Mouse (Mus musculus) embryonic facial prominence, embryonic 12.5 days (tissue): ENCODE measurements around the gene Eya3. TPM values are rescaled to one million over a fixed set of nuclear protein-coding genes. Genes with fewer than 3 reads are reported as not detected.
"Not testable (repeated sequence)": the region's sequence is repeated elsewhere in the genome, so short reads cannot be mapped to it uniquely, and the experiment has no call there.

Experiments used
- ATAC-seq: fragments of 200-750 bp; cut with Nextera tagmentation; 2 replicates; pipeline ENCODE4 v1.8.0; 2017; ENCODE audit not compliant: insufficient number of reproducible peaks, insufficient read depth, low FRiP score, low TSS enrichment
- H3K27ac ChIP-seq: fragments of 300-500 bp; sonication (generic); 2 replicates; pipeline ENCODE4 v1.5.1; 2016; ENCODE audit warnings: mild to moderate bottlenecking
- H3K27me3 ChIP-seq: fragments of 300-500 bp; sonication (generic); 2 replicates; pipeline ENCODE4 v1.6.1; 2016; ENCODE audit warnings: mild to moderate bottlenecking, moderate library complexity
- H3K36me3 ChIP-seq: fragments of 300-500 bp; sonication (generic); 2 replicates; pipeline ENCODE4 v1.6.1; 2016; ENCODE audit warnings: mild to moderate bottlenecking
- H3K4me1 ChIP-seq: fragments of 300-500 bp; sonication (generic); 2 replicates; pipeline ENCODE4 v1.6.1; 2016
- H3K4me2 ChIP-seq: fragments of 300-500 bp; sonication (generic); replicated peaks from 2 replicates; pipeline ENCODE4 v1.6.1; 2016; ENCODE audit warnings: mild to moderate bottlenecking, moderate library complexity
- H3K4me3 ChIP-seq: fragments of 300-500 bp; sonication (generic); 2 replicates; pipeline ENCODE4 v1.5.1; 2016; ENCODE audit warnings: mild to moderate bottlenecking
- H3K9ac ChIP-seq: fragments of 300-500 bp; sonication (generic); 2 replicates; pipeline ENCODE4 v1.6.1; 2016; ENCODE audit warnings: mild to moderate bottlenecking, moderate library complexity
- H3K9me3 ChIP-seq: fragments of 300-500 bp; sonication (generic); 2 replicates; pipeline ENCODE4 v1.6.1; 2016; ENCODE audit warnings: mild to moderate bottlenecking, moderate library complexity
- WGBS: fragments of 180-500 bp; shearing (Covaris S2); methylation state at CpG from one replicate; pipeline ENCODE4 v1.1.7; 2016; 5-methylcytosine and 5-hydroxymethylcytosine counted together
- polyA plus RNA-seq: library from polyadenylated mRNA; unstranded; fragments of >200 nt; fragmentation: Nextera tagmentation; extraction: Ambion mirVana; gene quantifications from 2 replicates; pipeline ENCODE4 v1.2.1, GENCODE M21; 2016

The Eya3 gene
- polyA plus RNA-seq, 1 experiment from 2014 or later, result 35.8 TPM

- no peak overlapping the region for H3K27ac ChIP-seq
- no peaks in the 10 kb centered on the region for H3K4me1 ChIP-seq
- no peak overlapping the region for H3K4me3 ChIP-seq
- H3K4me2 ChIP-seq, result no peak overlapping the region
- WGBS, result 87% methylated on average over 9 of the region's 9 CpGs
- H3K9me3 ChIP-seq, result no peaks in the 10 kb centered on the region
- no peak overlapping the region for H3K9ac ChIP-seq
- H3K27me3 ChIP-seq, result no peaks in the 10 kb centered on the region
- no peak for ATAC-seq
- no peaks in the 10 kb centered on the region for H3K36me3 ChIP-seq
Measured at GRCm38 (mm10) chr4:132746911-132747517, 108.2 kb downstream of the Eya3 start.

GRCm38 (mm10) chr4:132747664-132748259, 109.0 kb downstream of the Eya3 start:
- no peak for ATAC-seq
- H3K9ac ChIP-seq, result no peak overlapping the region; the same call in 1 of the 2 replicates
- no peak overlapping the region for H3K4me2 ChIP-seq
- 55% methylated on average over 9 of the region's 9 CpGs for WGBS
- no peaks in the 10 kb centered on the region for H3K36me3 ChIP-seq
- no peaks in the 10 kb centered on the region for H3K4me1 ChIP-seq
- H3K27ac ChIP-seq, result peak overlapping the region; percentile 11; the same call in 1 of the 2 replicates
- H3K4me3 ChIP-seq, result no peak overlapping the region
- no peaks in the 10 kb centered on the region for H3K27me3 ChIP-seq
- H3K9me3 ChIP-seq, result no peaks in the 10 kb centered on the region

- no peak overlapping the region for H3K27ac ChIP-seq
- 96% methylated on average over 4 of the region's 4 CpGs for WGBS
- no peaks in the 10 kb centered on the region for H3K36me3 ChIP-seq
- no peak overlapping the region for H3K9ac ChIP-seq
- ATAC-seq, result no peak
- no peak overlapping the region for H3K4me2 ChIP-seq
- no peak overlapping the region for H3K4me3 ChIP-seq
- H3K9me3 ChIP-seq, result no peaks in the 10 kb centered on the region
- no peaks in the 10 kb centered on the region for H3K4me1 ChIP-seq
- H3K27me3 ChIP-seq, result no peaks in the 10 kb centered on the region
Measured at GRCm38 (mm10) chr4:132748778-132749177, 110.0 kb downstream of the Eya3 start.

DNA sequence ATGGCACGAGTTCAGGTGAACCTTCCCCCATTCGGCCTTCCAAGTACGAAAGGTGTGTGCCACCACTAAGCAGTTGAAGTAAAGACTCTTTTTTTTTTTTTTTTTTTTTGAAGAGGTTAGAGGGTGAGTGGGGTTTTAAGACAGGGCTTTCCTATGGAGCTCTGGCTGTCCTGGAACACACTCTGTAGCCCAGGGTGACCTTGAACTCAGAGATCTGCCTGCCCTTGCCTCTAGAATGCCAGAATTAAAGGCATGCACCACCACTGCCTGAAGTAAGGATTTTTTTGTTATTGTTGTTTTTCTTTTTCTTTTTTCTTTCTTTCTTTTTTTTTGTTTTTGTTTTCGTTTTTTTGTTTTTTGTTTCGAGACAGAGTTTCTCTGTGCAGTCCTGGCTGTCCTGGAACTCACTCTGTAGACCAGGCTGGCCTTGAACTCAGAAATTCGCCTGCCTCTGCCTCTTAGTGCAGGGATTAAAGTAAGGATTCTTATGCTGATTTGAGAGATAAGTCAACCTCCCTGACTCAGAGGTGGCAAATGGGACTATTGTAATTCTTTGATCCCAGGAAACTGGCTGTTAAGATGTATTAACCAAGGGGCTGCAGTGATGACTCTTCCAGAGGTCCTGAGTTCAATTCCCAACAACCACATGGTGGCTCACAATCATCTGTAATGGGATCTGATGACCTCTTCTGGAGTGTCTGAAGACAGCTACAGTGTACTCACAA, 110.6 kb downstream of the Eya3 start:
- Histone ChIP-seq H3K4me2 (no peak overlapping the region), H3K36me3 (no peaks in the 10 kb centered on the region), H3K9me3 (no peaks in the 10 kb centered on the region), H3K4me1 (no peaks in the 10 kb centered on the region), H3K4me3 (no peak overlapping the region), H3K9ac (no peak overlapping the region), H3K27ac (no peak overlapping the region), H3K27me3 (no peaks in the 10 kb centered on the region)
- WGBS, result 86% methylated on average over 6 of the region's 6 CpGs
- no peak for ATAC-seq

DNA sequence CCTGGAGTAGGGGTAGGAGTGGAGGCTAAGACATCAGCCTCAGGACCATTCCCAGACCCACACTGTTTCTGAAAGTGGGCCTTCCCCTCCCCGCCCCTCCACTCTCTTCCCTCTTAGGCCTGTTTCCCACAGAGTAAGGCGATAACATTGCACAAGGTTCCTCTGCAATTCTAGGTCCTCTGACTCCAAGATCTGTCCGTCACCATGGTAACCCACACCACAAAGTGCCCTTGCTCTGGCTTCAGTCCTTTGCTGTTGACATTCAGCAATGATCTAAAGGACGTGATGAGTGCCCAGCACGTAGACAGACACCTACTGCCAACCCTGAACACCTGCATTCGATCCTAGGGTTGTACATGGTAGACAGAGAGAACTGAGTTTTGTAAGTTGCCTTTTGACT, 114.2 kb downstream of the Eya3 start:
- no peak overlapping the region for H3K4me2 ChIP-seq
- no peak overlapping the region for H3K4me3 ChIP-seq
- H3K9ac ChIP-seq, result no peak overlapping the region
- H3K9me3 ChIP-seq, result no peaks in the 10 kb centered on the region
- H3K27me3 ChIP-seq, result peaks cover 9% of the 10 kb centered on the region
- H3K4me1 ChIP-seq, result 0 out of 2 replicates have a peak, but pooled peaks cover 4% of the 10 kb centered on the region
- ATAC-seq, result no peak
- 78% methylated on average over 6 of the region's 6 CpGs for WGBS
- H3K36me3 ChIP-seq, result no peaks in the 10 kb centered on the region
- no peak overlapping the region for H3K27ac ChIP-seq

- Histone ChIP-seq H3K27me3 (peaks cover 12% of the 10 kb centered on the region), H3K4me1 (0 out of 2 replicates have a peak, but pooled peaks cover 4% of the 10 kb centered on the region), H3K4me3 (peak within 1 kb of the TSS; percentile 38), H3K27ac (no peak within 1 kb of the TSS), H3K4me2 (peak within 1 kb of the TSS; percentile 80), H3K9me3 (no peaks in the 10 kb centered on the region), H3K36me3 (no peaks in the 10 kb centered on the region), H3K9ac (peak within 1 kb of the TSS; percentile 57)
- WGBS, result 1% methylated on average over 22 of the region's 22 CpGs
- peak; percentile 77; the same call in 1 of the 2 replicates for ATAC-seq
Measured at GRCm38 (mm10) chr4:132756974-132757373, 118.2 kb downstream of the Eya3 start, which contains the start of gene Smpdl3b. TSS of gene Smpdl3b (minus strand) at chr4:132757252.

DNA sequence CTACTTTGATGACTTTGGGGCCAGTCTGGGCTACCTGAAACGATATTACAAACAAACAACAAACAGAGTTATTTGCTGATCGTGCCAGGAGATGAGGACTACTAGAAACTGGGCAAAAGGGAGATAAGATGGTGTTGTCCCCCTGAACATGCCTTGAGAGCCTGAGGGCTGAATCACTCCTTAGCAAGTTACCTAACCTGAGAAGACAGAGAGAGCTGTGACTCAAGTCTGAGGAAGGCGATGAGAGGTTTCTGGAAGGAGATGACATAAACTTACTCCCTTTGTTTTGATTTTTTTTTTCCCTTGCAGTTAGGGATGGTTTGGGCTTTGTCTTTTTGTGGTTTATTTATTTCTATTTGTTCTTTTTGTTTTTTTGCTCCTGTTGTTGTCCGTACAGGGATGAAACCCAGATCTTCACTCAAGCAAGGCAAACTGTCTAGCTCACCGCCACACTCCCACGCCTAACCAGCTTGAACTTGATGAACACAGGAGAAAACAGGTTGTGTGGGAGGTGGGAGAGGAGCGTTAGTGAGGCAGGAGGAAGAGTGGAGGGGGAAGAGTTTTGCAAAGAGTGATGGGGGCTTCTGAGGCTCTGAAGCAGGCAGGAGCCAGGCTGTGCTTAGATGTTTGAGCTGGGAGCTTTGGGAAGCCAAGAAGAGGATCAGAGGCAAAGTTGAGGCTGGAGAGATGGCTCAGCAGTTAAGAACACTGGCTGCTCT, 119.0 kb downstream of the Eya3 start:
- H3K4me3 ChIP-seq, result no peak overlapping the region
- peak overlapping the region; percentile 80; the same call in 1 of the 2 replicates for H3K4me2 ChIP-seq
- H3K4me1 ChIP-seq, result 0 out of 2 replicates have a peak, but pooled peaks cover 4% of the 10 kb centered on the region
- no peak overlapping the region for H3K9ac ChIP-seq
- H3K27ac ChIP-seq, result no peak overlapping the region
- H3K36me3 ChIP-seq, result no peaks in the 10 kb centered on the region
- 82% methylated on average over 7 of the region's 7 CpGs for WGBS
- no peaks in the 10 kb centered on the region for H3K9me3 ChIP-seq
- no peak for ATAC-seq
- H3K27me3 ChIP-seq, result peaks cover 12% of the 10 kb centered on the region

GRCm38 (mm10) chr4:132760296-132760695, 121.5 kb downstream of the Eya3 start:
- no peak overlapping the region for H3K4me2 ChIP-seq
- H3K27ac ChIP-seq, result no peak overlapping the region
- H3K9ac ChIP-seq, result no peak overlapping the region
- no peak overlapping the region for H3K4me3 ChIP-seq
- H3K27me3 ChIP-seq, result peaks cover 12% of the 10 kb centered on the region
- ATAC-seq, result no peak
- no peaks in the 10 kb centered on the region for H3K9me3 ChIP-seq
- H3K36me3 ChIP-seq, result no peaks in the 10 kb centered on the region
- 0 out of 2 replicates have a peak, but pooled peaks cover 4% of the 10 kb centered on the region for H3K4me1 ChIP-seq
- WGBS, result 71% methylated on average over 3 of the region's 3 CpGs

- ATAC-seq, result no peak
- no peak overlapping the region for H3K4me2 ChIP-seq
Measured at GRCm38 (mm10) chr4:132762602-132763001, 123.8 kb downstream of the Eya3 start.

GRCm38 (mm10) chr4:132763125-132763524, 124.3 kb downstream of the Eya3 start:
- H3K4me1 ChIP-seq, H3K4me2 ChIP-seq, ATAC-seq, H3K27me3 ChIP-seq, H3K9me3 ChIP-seq, H3K27ac ChIP-seq, H3K4me3 ChIP-seq, H3K9ac ChIP-seq, H3K36me3 ChIP-seq: not testable (repeated sequence)
- WGBS, result 82% methylated on average over 3 of the region's 3 CpGs

More at GRCm38 (mm10) chr4:132762602-132763001, 123.8 kb downstream of the Eya3 start:
- H3K9me3 ChIP-seq, result no peaks in the 10 kb centered on the region
- WGBS, result 70% methylated on average over 6 of the region's 6 CpGs
- peaks cover 7% of the 10 kb centered on the region for H3K27me3 ChIP-seq
- 0 out of 2 replicates have a peak, but pooled peaks cover under 1% of the 10 kb centered on the region for H3K4me1 ChIP-seq
- H3K9ac ChIP-seq, result no peak overlapping the region
- no peak overlapping the region for H3K27ac ChIP-seq
- H3K36me3 ChIP-seq, result no peaks in the 10 kb centered on the region
- no peak overlapping the region for H3K4me3 ChIP-seq
